Mouse (Mus musculus) MEL (cell line): Measurements from ENCODE around the gene Frat1. TPM values are rescaled to one million over a fixed set of nuclear protein-coding genes. Genes with fewer than 3 reads are reported as not detected.
A peak's percentile ranks its signal among the peaks of the same experiment; 100 is the strongest.

ENCODE experiments used
- DNase-seq: peaks from one replicate; pipeline ENCODE4 v3.0.0; 2011; ENCODE audit warnings: low read depth, low spot score
- H3K27ac ChIP-seq: 2 replicates; pipeline ENCODE4 v1.5.1; 2012; ENCODE audit warnings: low read depth, mild to moderate bottlenecking, control low read depth, low read length, moderate library complexity; ENCODE audit not compliant: control insufficient read depth
- H3K27me3 ChIP-seq, 2 experiments: fragments of 150-350 bp in 1 of 2; sonication (generic) in 1 of 2; 2 replicates each; pipeline ENCODE4 v1.6.1; 2012; ENCODE audit warnings: low read length in 2 of 2, mild to moderate bottlenecking in 2 of 2, improper control_type of control experiment in 1 of 2, moderate library complexity in 1 of 2; ENCODE audit not compliant: insufficient read depth in 2 of 2, control insufficient read depth in 1 of 2
- H3K36me3 ChIP-seq, 2 experiments: 2 replicates each; pipeline ENCODE4 v1.6.1; 2012 to 2014; ENCODE audit warnings: low read length in 2 of 2, improper control_type of control experiment in 1 of 2, inconsistent platforms in 1 of 2, mild to moderate bottlenecking in 1 of 2; ENCODE audit not compliant: insufficient read depth in 2 of 2, control insufficient read depth in 1 of 2
- H3K4me1 ChIP-seq, 2 experiments: fragments of 150-350 bp in 1 of 2; sonication (generic) in 1 of 2; 2 replicates each; pipeline ENCODE4 v1.6.1; 2012; ENCODE audit warnings: low read length in 2 of 2, improper control_type of control experiment in 1 of 2, mild to moderate bottlenecking in 1 of 2; ENCODE audit not compliant: insufficient read depth in 2 of 2, control insufficient read depth in 1 of 2
- H3K4me3 ChIP-seq, 2 experiments: fragments of 150-350 bp in 1 of 2; sonication (generic) in 1 of 2; 2 replicates each; pipeline ENCODE4 v1.5.1; 2012; ENCODE audit warnings: low read depth in 2 of 2, low read length in 2 of 2, mild to moderate bottlenecking in 2 of 2, moderate library complexity in 2 of 2, control low read depth in 1 of 2, improper control_type of control experiment in 1 of 2; ENCODE audit not compliant: control insufficient read depth in 1 of 2, insufficient read depth in 1 of 2
- H3K79me2 ChIP-seq: 2 replicates; pipeline ENCODE4 v1.6.1; 2012; ENCODE audit warnings: mild to moderate bottlenecking, low read length, moderate library complexity; ENCODE audit not compliant: control insufficient read depth, poor library complexity, insufficient read depth
- H3K9ac ChIP-seq: 2 replicates; pipeline ENCODE4 v1.6.1; 2012; ENCODE audit warnings: low read depth, mild to moderate bottlenecking, control low read depth, low read length, moderate library complexity; ENCODE audit not compliant: control insufficient read depth, poor library complexity, severe bottlenecking
- H3K9me3 ChIP-seq: fragments of 150-350 bp; sonication (generic); replicated peaks from 2 replicates; pipeline ENCODE4 v1.6.1; 2012; ENCODE audit warnings: mild to moderate bottlenecking, low read length, improper control_type of control experiment, moderate library complexity; ENCODE audit not compliant: insufficient read depth
- BHLHE40 ChIP-seq: IDR thresholded peaks from 2 replicates; pipeline ENCODE4 v1.6.1; 2012; ENCODE audit warnings: low read depth, mild to moderate bottlenecking, inconsistent platforms, low read length, improper control_type of control experiment, borderline replicate concordance
- CHD2 ChIP-seq: IDR thresholded peaks from 2 replicates; pipeline ENCODE4 v1.6.1; 2011; ENCODE audit warnings: low read length, improper control_type of control experiment
- CTCF ChIP-seq, 3 experiments: IDR thresholded peaks in 2 of 3; conservative IDR thresholded peaks in 1 of 3; 2 replicates each; pipeline ENCODE4 v1.5.1; 2011 to 2012; ENCODE audit warnings: low read length in 3 of 3, low read depth in 2 of 3, mild to moderate bottlenecking in 2 of 3, improper control_type of control experiment in 1 of 3, inconsistent platforms in 1 of 3, mixed read lengths in 1 of 3, moderate library complexity in 1 of 3; ENCODE audit not compliant: control insufficient read depth in 1 of 3, insufficient read depth in 1 of 3, poor library complexity in 1 of 3, severe bottlenecking in 1 of 3
- E2F4 ChIP-seq: IDR thresholded peaks from 2 replicates; pipeline ENCODE4 v1.6.1; 2011; ENCODE audit warnings: low read depth, low read length, improper control_type of control experiment, borderline replicate concordance
- ELF1 ChIP-seq: IDR thresholded peaks from 2 replicates; pipeline ENCODE4 v1.6.1; 2014; ENCODE audit warnings: low read depth, mild to moderate bottlenecking, inconsistent platforms, low read length, improper control_type of control experiment, moderate library complexity
- EP300 ChIP-seq, 2 experiments: IDR thresholded peaks; 2 replicates each; pipeline ENCODE4 v1.6.1; 2011; ENCODE audit warnings: improper control_type of control experiment in 2 of 2, low read length in 2 of 2, low read depth in 1 of 2, mild to moderate bottlenecking in 1 of 2
- ETS1 ChIP-seq: IDR thresholded peaks from 2 replicates; pipeline ENCODE4 v1.6.1; 2012; ENCODE audit warnings: low read depth, mild to moderate bottlenecking, inconsistent platforms, low read length, improper control_type of control experiment, moderate library complexity
- GABPA ChIP-seq: IDR thresholded peaks from 2 replicates; pipeline ENCODE4 v1.6.1; 2012; ENCODE audit warnings: low read depth, mild to moderate bottlenecking, inconsistent platforms, low read length, improper control_type of control experiment, moderate library complexity
- GATA1 ChIP-seq: IDR thresholded peaks from 2 replicates; pipeline ENCODE4 v1.6.1; 2011; ENCODE audit warnings: low read depth, low read length, improper control_type of control experiment
- HCFC1 ChIP-seq: IDR thresholded peaks from 2 replicates; pipeline ENCODE4 v1.6.1; 2012; ENCODE audit warnings: low read depth, mild to moderate bottlenecking, inconsistent platforms, low read length, improper control_type of control experiment, moderate library complexity
- KAT2A ChIP-seq: conservative IDR thresholded peaks from 2 replicates; pipeline ENCODE4 v1.6.1; 2012; ENCODE audit warnings: low read depth, low read length, improper control_type of control experiment, inconsistent platforms
- MAFK ChIP-seq: IDR thresholded peaks from 2 replicates; pipeline ENCODE4 v1.6.1; 2011; ENCODE audit warnings: low read depth, mild to moderate bottlenecking, low read length, improper control_type of control experiment, borderline replicate concordance
- MAX ChIP-seq: IDR thresholded peaks from 2 replicates; pipeline ENCODE4 v1.6.1; 2011; ENCODE audit warnings: low read length, improper control_type of control experiment
- MAZ ChIP-seq: IDR thresholded peaks from 2 replicates; pipeline ENCODE4 v1.6.1; 2012; ENCODE audit warnings: low read depth, mild to moderate bottlenecking, inconsistent platforms, low read length, improper control_type of control experiment
- MEF2A ChIP-seq: IDR thresholded peaks from 2 replicates; pipeline ENCODE4 v1.6.1; 2014; ENCODE audit warnings: low read depth, mild to moderate bottlenecking, inconsistent platforms, low read length, improper control_type of control experiment; ENCODE audit not compliant: poor library complexity, insufficient replicate concordance, severe bottlenecking; ENCODE audit errors: extremely low read depth
- MXI1 ChIP-seq: IDR thresholded peaks from 2 replicates; pipeline ENCODE4 v1.6.1; 2011; ENCODE audit warnings: mild to moderate bottlenecking, low read depth, low read length, improper control_type of control experiment
- MYB ChIP-seq: IDR thresholded peaks from 2 replicates; pipeline ENCODE4 v1.6.1; 2011; ENCODE audit warnings: mild to moderate bottlenecking, low read depth, low read length, improper control_type of control experiment
- NELFE ChIP-seq: IDR thresholded peaks from 2 replicates; pipeline ENCODE4 v1.6.1; 2011; ENCODE audit warnings: low read depth, low read length, improper control_type of control experiment
- NRF1 ChIP-seq: IDR thresholded peaks from 2 replicates; pipeline ENCODE4 v1.6.1; 2014; ENCODE audit warnings: low read depth, mild to moderate bottlenecking, inconsistent platforms, low read length, improper control_type of control experiment, moderate library complexity; ENCODE audit not compliant: poor library complexity, insufficient read depth, severe bottlenecking
- POLR2A ChIP-seq, 2 experiments: IDR thresholded peaks; 2 replicates each; pipeline ENCODE4 v1.6.1; 2011 to 2012; ENCODE audit warnings: low read length in 2 of 2, mild to moderate bottlenecking in 2 of 2, control low read depth in 1 of 2, improper control_type of control experiment in 1 of 2, low read depth in 1 of 2, moderate library complexity in 1 of 2; ENCODE audit not compliant: control insufficient read depth in 1 of 2, insufficient read depth in 1 of 2, poor library complexity in 1 of 2
- POLR2AphosphoS5 ChIP-seq: IDR thresholded peaks from 2 replicates; pipeline ENCODE4 v1.6.1; 2012; ENCODE audit warnings: low read depth, borderline replicate concordance, mild to moderate bottlenecking, inconsistent platforms, low read length, moderate library complexity, mixed read lengths
- RAD21 ChIP-seq: IDR thresholded peaks from 2 replicates; pipeline ENCODE4 v1.6.1; 2011; ENCODE audit warnings: mild to moderate bottlenecking, low read depth, low read length, improper control_type of control experiment
- RCOR1 ChIP-seq: IDR thresholded peaks from 2 replicates; pipeline ENCODE4 v1.6.1; 2012; ENCODE audit warnings: low read depth, mild to moderate bottlenecking, inconsistent platforms, low read length, improper control_type of control experiment
- SIN3A ChIP-seq: IDR thresholded peaks from 2 replicates; pipeline ENCODE4 v1.6.1; 2012; ENCODE audit warnings: low read length, improper control_type of control experiment, inconsistent platforms
- SMC3 ChIP-seq: IDR thresholded peaks from 2 replicates; pipeline ENCODE4 v1.6.1; 2011; ENCODE audit warnings: low read depth, low read length, improper control_type of control experiment
- TAL1 ChIP-seq: IDR thresholded peaks from 2 replicates; pipeline ENCODE4 v1.6.1; 2012; ENCODE audit warnings: mild to moderate bottlenecking, inconsistent platforms, low read length, moderate library complexity, mixed read lengths
- TBP ChIP-seq: IDR thresholded peaks from 2 replicates; pipeline ENCODE4 v1.8.0; 2011; ENCODE audit warnings: low read depth, low read length, improper control_type of control experiment
- TCF12 ChIP-seq: IDR thresholded peaks from 2 replicates; pipeline ENCODE4 v1.6.1; 2014; ENCODE audit warnings: low read depth, mild to moderate bottlenecking, inconsistent platforms, low read length, improper control_type of control experiment, moderate library complexity
- USF1 ChIP-seq: IDR thresholded peaks from 2 replicates; pipeline ENCODE4 v1.6.1; 2014; ENCODE audit warnings: low read depth, mild to moderate bottlenecking, inconsistent platforms, low read length, improper control_type of control experiment, moderate library complexity
- USF2 ChIP-seq, 2 experiments: IDR thresholded peaks; 2 replicates each; pipeline ENCODE4 v1.6.1; 2011 to 2012; ENCODE audit warnings: improper control_type of control experiment in 2 of 2, low read length in 2 of 2, borderline replicate concordance in 1 of 2, inconsistent platforms in 1 of 2, low read depth in 1 of 2, mild to moderate bottlenecking in 1 of 2; ENCODE audit not compliant: insufficient read depth in 1 of 2
- ZKSCAN1 ChIP-seq: IDR thresholded peaks from 2 replicates; pipeline ENCODE4 v1.6.1; 2012; ENCODE audit warnings: low read depth, mild to moderate bottlenecking, inconsistent platforms, low read length, improper control_type of control experiment, moderate library complexity
- ZMIZ1 ChIP-seq: IDR thresholded peaks from 2 replicates; pipeline ENCODE4 v1.6.1; 2012; ENCODE audit warnings: low read depth, mild to moderate bottlenecking, inconsistent platforms, low read length, improper control_type of control experiment, moderate library complexity
- ZNF384 ChIP-seq: IDR thresholded peaks from 2 replicates; pipeline ENCODE4 v1.6.1; 2012; ENCODE audit warnings: low read depth, mild to moderate bottlenecking, inconsistent platforms, low read length, improper control_type of control experiment
- polyA plus RNA-seq, 2 experiments: library from polyadenylated mRNA; stranded (reverse) in 1 of 2; unstranded in 1 of 2; fragments of >175 nt in 1 of 2; fragments of >200 nt in 1 of 2; gene quantifications; 2 replicates each; pipeline versions ENCODE4 v1.2.1 to v1.2.4; 2012; ENCODE audit warnings: low replicate concordance in 2 of 2, low read depth in 1 of 2; ENCODE audit not compliant: insufficient read length in 2 of 2, insufficient read depth in 1 of 2, missing spikeins in 1 of 2
- total RNA-seq: library from RNA; depleted of rRNA; stranded (reverse); fragments of 300-350 nt; gene quantifications from 2 replicates; pipeline ENCODE4 v1.2.3, GENCODE M21; 2012

Gene Frat1
- total and polyA plus RNA-seq, 3 experiments, result 31.5 to 36.0 TPM; not detected in 1

GRCm38 (mm10) chr19:41837194-41837916 lies 7.6 kb downstream of the Frat1 start (continued):
- no peak for TF ChIP-seq MAFK
- peak; percentile 92 for TF ChIP-seq MXI1
- TF ChIP-seq NELFE, result peak; percentile 33; the same call in 1 of the 2 replicates
- no peak for TF ChIP-seq ZKSCAN1
- TF ChIP-seq GATA1, result no peak
- TF ChIP-seq TBP, result no peak
- peak; percentile 65; the same call in 1 of the 2 replicates for TF ChIP-seq ZMIZ1
- no peak for TF ChIP-seq ETS1

- DNase-seq, result peak; percentile 94
- Histone ChIP-seq H3K27ac (peak overlapping the region; percentile 94), H3K9ac (peak overlapping the region; percentile 57), H3K4me3 (peak overlapping the region; percentile 39 to 53), H3K9me3 (no peaks in the 10 kb centered on the region), H3K4me1 (peaks cover 36 to 62% of the 10 kb centered on the region in 2 experiments), H3K36me3 (peaks cover 0 to 58% of the 10 kb centered on the region in 2 experiments; a peak in 2 of 4 replicates), H3K79me2 (peaks cover 3% of the 10 kb centered on the region; the same call in 1 of the 2 replicates), H3K27me3 (no peaks in the 10 kb centered on the region)
- no peak for TF ChIP-seq MYB
- no peak for TF ChIP-seq CTCF (IDR thresholded peaks at IDR 0.05 in 2 of 3, conservative IDR thresholded peaks at IDR 0.05 in 1 of 3; ENCODE audit: control insufficient read depth in 1 of 3, insufficient read depth in 1 of 3, low read depth in 2 of 3, low read length in 3 of 3, poor library complexity in 1 of 3, severe bottlenecking in 1 of 3)
- TF ChIP-seq SIN3A, result peak; percentile 90
- no peak for TF ChIP-seq RAD21
- no peak for TF ChIP-seq USF2 (IDR thresholded peaks at IDR 0.05; ENCODE audit: borderline replicate concordance in 1 of 2, insufficient read depth in 1 of 2, low read depth in 1 of 2, low read length in 2 of 2)
- TF ChIP-seq HCFC1, result peak; percentile 36; the same call in 1 of the 2 replicates
- TF ChIP-seq KAT2A, result no peak
- no peak for TF ChIP-seq USF1
- no peak for TF ChIP-seq ZNF384
- TF ChIP-seq ETS1, result peak; percentile 87; the same call in 1 of the 2 replicates
- no peak for TF ChIP-seq MAZ
- no peak for TF ChIP-seq E2F4
- peak in 1 of 2 experiments; percentile 71; a peak in 2 of 4 replicates for TF ChIP-seq EP300 (IDR thresholded peaks at IDR 0.05; ENCODE audit: low read depth in 1 of 2, low read length in 2 of 2)
- no peak; the same call in 1 of the 2 replicates for TF ChIP-seq TCF12
- TF ChIP-seq GABPA, result no peak
- peak; percentile 34 for TF ChIP-seq TAL1
- no peak for TF ChIP-seq POLR2AphosphoS5
- no peak for TF ChIP-seq RCOR1
- TF ChIP-seq POLR2A (IDR thresholded peaks at IDR 0.05; ENCODE audit: control insufficient read depth in 1 of 2, insufficient read depth in 1 of 2, low read depth in 1 of 2, low read length in 2 of 2, poor library complexity in 1 of 2), result peak in 1 of 2 experiments; percentile 57; a peak in 1 of 4 replicates
- peak; percentile 89 for TF ChIP-seq GATA1
- TF ChIP-seq MEF2A, result no peak
- TF ChIP-seq TBP, result peak; percentile 90
- TF ChIP-seq CHD2, result no peak
- no peak for TF ChIP-seq SMC3
- no peak for TF ChIP-seq ELF1
- peak; percentile 20; the same call in 1 of the 2 replicates for TF ChIP-seq ZMIZ1
- TF ChIP-seq NRF1, result no peak
- TF ChIP-seq BHLHE40, result no peak
- TF ChIP-seq ZKSCAN1, result no peak
- TF ChIP-seq MAX, result no peak
- no peak for TF ChIP-seq MAFK
Observed at GRCm38 (mm10) chr19:41837917-41838261, 8.1 kb downstream of the Frat1 start.
